Mouse (Mus musculus): Measurements from ENCODE around the gene Gas2l2. TPM values are rescaled to one million over a fixed set of nuclear protein-coding genes. Genes with fewer than 3 reads are reported as not detected.

The Gas2l2 gene
- polyA plus RNA-seq (2015; fragmentation: Illumina TruSeq; extraction: RNeasy Lipid Tissue Mini Kit (QIAGEN cat#74804); ENCODE audit: insufficient read depth, low replicate concordance) = not detected

DNA sequence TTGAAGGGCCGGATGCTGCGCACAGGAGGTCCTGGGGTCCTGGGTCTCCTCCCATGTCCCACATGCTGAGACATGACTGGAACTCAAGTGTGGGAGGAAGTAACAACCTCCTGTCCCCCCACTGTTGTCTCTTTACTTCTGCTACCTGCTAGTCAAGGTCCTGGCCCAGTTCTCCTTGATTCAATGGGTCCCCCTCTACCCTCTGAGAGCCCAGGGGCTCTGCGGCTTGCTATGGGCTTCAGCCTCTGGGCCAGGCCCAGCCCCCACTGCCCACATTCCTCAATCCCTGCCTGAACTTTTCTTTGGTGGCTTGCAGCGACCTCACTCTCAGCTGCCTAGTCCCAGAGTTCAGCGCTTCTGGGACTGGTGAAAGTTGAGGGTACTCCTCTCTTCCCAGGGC lies at the start of gene Gas2l2:
Gas2l2 (minus strand) TSS at position 101 of the 400 bp plus-strand sequence.

GRCm38 (mm10) chr11:83472324-83473234 lies 43.3 kb upstream of the Gas2l2 start, which contains the start of gene Taf15:
Taf15 (plus strand) TSS chr11:83473086.

GRCm38 (mm10) chr11:83462711-83463244 lies 33.5 kb upstream of the Gas2l2 start, which contains the start of gene Mmp28:
Mmp28 (minus strand) TSS chr11:83463071.

GRCm38 (mm10) chr11:83437377-83437776 lies 8.1 kb upstream of the Gas2l2 start, which contains the start of gene 1700020L24Rik:
1700020L24Rik (plus strand) TSS chr11:83437677.

GRCm38 (mm10) chr11:83409087-83409754 lies 20.0 kb downstream of the Gas2l2 start, which contains the start of gene Rasl10b:
Rasl10b (plus strand) TSS chr11:83409137.

Other genes starting within 250 kb of the Gas2l2 start
- 5.7 TPM for gene Slfn3, start 238.1 kb downstream of the Gas2l2 start, polyA plus RNA-seq (2015; fragmentation: Illumina TruSeq; extraction: RNeasy Lipid Tissue Mini Kit (QIAGEN cat#74804); ENCODE audit: insufficient read depth, low replicate concordance)
- gene Slfn14, start 142.7 kb downstream of the Gas2l2 start, polyA plus RNA-seq (2015; fragmentation: Illumina TruSeq; extraction: RNeasy Lipid Tissue Mini Kit (QIAGEN cat#74804); ENCODE audit: insufficient read depth, low replicate concordance) = 12.9 TPM
- gene Ap2b1, start 130.4 kb downstream of the Gas2l2 start, polyA plus RNA-seq (2015; fragmentation: Illumina TruSeq; extraction: RNeasy Lipid Tissue Mini Kit (QIAGEN cat#74804); ENCODE audit: insufficient read depth, low replicate concordance) = 105 TPM
- gene Pex12, start 126.9 kb downstream of the Gas2l2 start, polyA plus RNA-seq (2015; fragmentation: Illumina TruSeq; extraction: RNeasy Lipid Tissue Mini Kit (QIAGEN cat#74804); ENCODE audit: insufficient read depth, low replicate concordance) = 14.9 TPM
- 0.10 TPM for gene Rasl10b, start 20.3 kb downstream of the Gas2l2 start, polyA plus RNA-seq (2015; fragmentation: Illumina TruSeq; extraction: RNeasy Lipid Tissue Mini Kit (QIAGEN cat#74804); ENCODE audit: insufficient read depth, low replicate concordance)
- gene 1700020L24Rik, start 8.2 kb upstream of the Gas2l2 start, polyA plus RNA-seq (2015; fragmentation: Illumina TruSeq; extraction: RNeasy Lipid Tissue Mini Kit (QIAGEN cat#74804); ENCODE audit: insufficient read depth, low replicate concordance) = not detected
- gene Mmp28, start 33.6 kb upstream of the Gas2l2 start, polyA plus RNA-seq (2015; fragmentation: Illumina TruSeq; extraction: RNeasy Lipid Tissue Mini Kit (QIAGEN cat#74804); ENCODE audit: insufficient read depth, low replicate concordance) = 2.4 TPM
- 159 TPM for gene Taf15, start 43.6 kb upstream of the Gas2l2 start, polyA plus RNA-seq (2015; fragmentation: Illumina TruSeq; extraction: RNeasy Lipid Tissue Mini Kit (QIAGEN cat#74804); ENCODE audit: insufficient read depth, low replicate concordance)
- 2.9 TPM for gene Heatr9, start 92.7 kb upstream of the Gas2l2 start, polyA plus RNA-seq (2015; fragmentation: Illumina TruSeq; extraction: RNeasy Lipid Tissue Mini Kit (QIAGEN cat#74804); ENCODE audit: insufficient read depth, low replicate concordance)
- 219 TPM for gene Ccl5, start 101.1 kb upstream of the Gas2l2 start, polyA plus RNA-seq (2015; fragmentation: Illumina TruSeq; extraction: RNeasy Lipid Tissue Mini Kit (QIAGEN cat#74804); ENCODE audit: insufficient read depth, low replicate concordance)
- gene Ccl9, start 149.2 kb upstream of the Gas2l2 start, polyA plus RNA-seq (2015; fragmentation: Illumina TruSeq; extraction: RNeasy Lipid Tissue Mini Kit (QIAGEN cat#74804); ENCODE audit: insufficient read depth, low replicate concordance) = 33.6 TPM
- 72.6 TPM for gene Ccl6, start 163.6 kb upstream of the Gas2l2 start, polyA plus RNA-seq (2015; fragmentation: Illumina TruSeq; extraction: RNeasy Lipid Tissue Mini Kit (QIAGEN cat#74804); ENCODE audit: insufficient read depth, low replicate concordance)
- gene Rpl9-ps1, start 216.2 kb upstream of the Gas2l2 start, polyA plus RNA-seq (2015; fragmentation: Illumina TruSeq; extraction: RNeasy Lipid Tissue Mini Kit (QIAGEN cat#74804); ENCODE audit: insufficient read depth, low replicate concordance) = not detected
- gene Ccl3, start 219.9 kb upstream of the Gas2l2 start, polyA plus RNA-seq (2015; fragmentation: Illumina TruSeq; extraction: RNeasy Lipid Tissue Mini Kit (QIAGEN cat#74804); ENCODE audit: insufficient read depth, low replicate concordance) = 3.9 TPM
- 2.9 TPM for gene Ccl4, start 233.1 kb upstream of the Gas2l2 start, polyA plus RNA-seq (2015; fragmentation: Illumina TruSeq; extraction: RNeasy Lipid Tissue Mini Kit (QIAGEN cat#74804); ENCODE audit: insufficient read depth, low replicate concordance)